Mouse (Mus musculus): Measurements from ENCODE around the gene Il6. TPM values are rescaled to one million over a fixed set of nuclear protein-coding genes. Genes with fewer than 3 reads are reported as not detected.

Gene Il6
- total RNA-seq (2023): 0.38 TPM

GRCm38 (mm10) chr5:30012726-30013503 lies at the start of gene Il6:
Il6 (plus strand) TSS chr5:30013114.

Other genes with a start within 250 kb of the Il6 start
- gene Tyms, start 60.5 kb downstream of the Il6 start, total RNA-seq (2023): 6.9 TPM
- gene Garem2, start 92.0 kb downstream of the Il6 start, total RNA-seq (2023): not detected
- gene 3110082J24Rik, start 93.0 kb downstream of the Il6 start, total RNA-seq (2023): not detected
- 94.6 TPM for gene Hadha, start 142.0 kb downstream of the Il6 start, total RNA-seq (2023)
- gene Hadhb, start 142.1 kb downstream of the Il6 start, total RNA-seq (2023): 133 TPM
- not detected for gene Adgrf3, start 192.6 kb downstream of the Il6 start, total RNA-seq (2023)
- gene Selenoi, start 219.5 kb downstream of the Il6 start, total RNA-seq (2023): 19.1 TPM

All from CD4-positive naive resting alpha-beta T cell, adult 76 days (primary cell).